Mouse (Mus musculus): ENCODE data around the gene Olfr94.

GRCm38 (mm10) chr17:37190711-37191110 is 10.1 kb downstream of the Olfr94 start:
- no peak for TF ChIP-seq CTCF (conservative IDR thresholded peaks at IDR 0.05; ENCODE audit: low read length)
- no peak for TF ChIP-seq NANOG (IDR thresholded peaks at IDR 0.05; ENCODE audit: borderline replicate concordance, low read length)
- no peak for TF ChIP-seq POU5F1 (IDR thresholded peaks at IDR 0.05; ENCODE audit: borderline replicate concordance, low read length)

All from E14TG2a.4 (cell line).